Mouse (Mus musculus) ovary, postnatal 10 days (tissue): ENCODE results near the gene Snapc3.
A peak's percentile ranks its signal among the peaks of the same experiment; 100 is the strongest.

ENCODE experiments used
- DNase-seq: peaks from one replicate; pipeline ENCODE4 v3.0.0; 2022; ENCODE audit warnings: low spot score

Gene Snapc3

DNA sequence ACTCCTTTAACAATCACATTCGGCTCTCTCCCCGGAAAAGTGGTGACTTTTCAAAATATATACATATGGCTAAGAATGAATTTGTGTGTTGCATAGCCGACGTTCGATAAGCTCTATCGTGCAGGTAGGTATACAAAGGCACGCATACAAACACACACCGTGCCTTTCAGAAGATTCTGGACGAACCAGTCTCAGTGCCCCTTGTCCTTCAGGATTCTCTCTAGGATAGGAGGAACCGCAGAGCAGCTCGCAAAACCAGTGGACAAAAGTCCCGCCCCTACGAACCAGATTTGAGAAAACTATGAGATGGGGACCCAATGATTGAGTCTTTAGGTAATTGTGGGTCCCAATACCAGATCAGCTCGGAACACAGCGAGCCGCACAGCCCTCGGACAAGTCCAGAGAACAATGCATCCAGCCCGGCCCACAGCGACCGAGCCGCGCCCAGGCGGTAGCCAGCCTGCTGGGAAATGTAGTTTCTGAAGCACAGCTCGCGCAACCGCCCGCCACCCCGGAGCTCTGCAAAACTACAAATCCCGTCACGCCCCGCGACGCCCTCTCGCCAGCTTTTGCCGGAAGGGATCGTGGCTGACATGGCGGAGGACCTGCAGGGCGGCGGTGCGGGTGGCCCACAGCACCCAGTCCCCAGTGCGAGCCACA, at the start of gene Snapc3:
Gene Snapc3 (plus strand): TSS at position 565 of the 660 bp plus-strand sequence.
- peak; percentile 88 for DNase-seq

GRCm38 (mm10) chr4:83373381-83373780, 44.1 kb upstream of the Snapc3 start:
- DNase-seq: no peak

DNA sequence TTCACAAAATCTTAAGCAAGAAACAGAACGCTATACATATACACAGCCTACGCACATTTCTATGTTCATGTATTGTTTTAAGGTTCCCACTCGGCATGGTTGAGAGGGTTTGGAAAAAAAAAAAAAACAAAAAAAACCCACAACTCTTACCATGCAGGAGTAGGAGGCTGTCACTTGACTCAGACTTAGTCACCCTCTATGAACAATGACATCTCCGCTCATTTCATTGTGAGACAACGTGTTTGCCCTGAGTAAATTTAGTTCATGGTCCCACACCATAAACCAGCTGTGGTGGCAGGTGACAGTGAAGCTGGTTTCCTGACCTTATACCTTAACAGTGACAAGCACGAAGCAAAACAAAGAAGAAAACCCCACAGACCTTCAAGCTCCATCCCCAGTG, 41.9 kb upstream of the Snapc3 start:
- DNase-seq: no peak

GRCm38 (mm10) chr4:83376461-83377015, 41.0 kb upstream of the Snapc3 start:
- no peak for DNase-seq

- DNase-seq: no peak
These were observed 38.5 kb upstream of the Snapc3 start for GRCm38 (mm10) chr4:83379036-83379435.

GRCm38 (mm10) chr4:83379746-83380145, 37.8 kb upstream of the Snapc3 start:
- no peak for DNase-seq

- DNase-seq: no peak
These were observed 37.3 kb upstream of the Snapc3 start for GRCm38 (mm10) chr4:83380266-83380665.

DNA sequence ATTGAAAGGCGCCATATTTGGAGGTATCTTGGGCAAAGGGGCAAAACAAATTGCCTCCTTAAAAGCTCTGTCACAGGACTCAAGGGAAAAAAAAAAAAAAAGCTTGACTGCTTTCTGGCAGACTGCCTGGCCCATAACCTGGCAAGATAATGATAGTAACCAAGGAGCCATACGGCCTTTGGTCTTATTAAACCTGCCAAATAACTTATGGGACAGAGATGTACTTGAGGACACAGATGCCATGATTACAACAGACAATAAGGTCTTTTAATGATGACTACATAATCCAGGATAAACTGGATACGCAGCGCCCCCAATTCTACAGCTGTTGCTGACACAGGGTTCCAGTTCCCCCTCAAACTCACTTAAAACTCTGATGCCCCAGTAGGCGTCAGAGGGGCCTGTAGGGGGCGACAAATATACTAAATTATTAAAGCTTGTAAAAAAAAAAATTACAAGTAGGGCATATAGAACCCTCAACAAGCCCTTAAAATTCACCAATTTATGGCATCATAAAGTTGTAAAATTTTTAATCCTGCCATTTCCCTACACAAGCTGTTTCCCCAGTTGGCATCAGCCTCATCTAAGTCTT, 33.5 kb upstream of the Snapc3 start:
- no peak for DNase-seq

GRCm38 (mm10) chr4:83385091-83385490, 32.4 kb upstream of the Snapc3 start:
- DNase-seq: no peak

- no peak for DNase-seq
These were observed 27.0 kb upstream of the Snapc3 start for GRCm38 (mm10) chr4:83390551-83390950.

GRCm38 (mm10) chr4:83391956-83392355, 25.6 kb upstream of the Snapc3 start:
- DNase-seq: no peak

DNA sequence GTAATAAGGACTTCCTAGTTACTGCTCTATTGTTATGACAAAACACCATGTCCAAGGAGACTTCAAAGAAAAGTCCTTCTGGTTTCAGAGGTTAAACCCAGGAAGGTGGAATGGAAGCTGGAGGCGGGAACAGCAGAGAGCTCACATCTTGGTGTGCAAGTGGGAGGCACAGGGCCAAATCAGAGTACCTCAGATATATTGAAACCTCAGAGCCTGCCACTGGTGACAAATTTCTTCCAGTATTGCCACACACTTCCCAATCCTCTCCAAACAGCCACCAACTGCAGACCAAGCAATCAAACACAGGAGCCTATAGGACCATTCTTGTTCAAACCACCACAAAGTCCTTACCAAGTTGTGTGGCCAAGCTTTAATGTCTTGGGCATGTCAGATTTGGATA, 23.8 kb upstream of the Snapc3 start:
- no peak for DNase-seq

DNA sequence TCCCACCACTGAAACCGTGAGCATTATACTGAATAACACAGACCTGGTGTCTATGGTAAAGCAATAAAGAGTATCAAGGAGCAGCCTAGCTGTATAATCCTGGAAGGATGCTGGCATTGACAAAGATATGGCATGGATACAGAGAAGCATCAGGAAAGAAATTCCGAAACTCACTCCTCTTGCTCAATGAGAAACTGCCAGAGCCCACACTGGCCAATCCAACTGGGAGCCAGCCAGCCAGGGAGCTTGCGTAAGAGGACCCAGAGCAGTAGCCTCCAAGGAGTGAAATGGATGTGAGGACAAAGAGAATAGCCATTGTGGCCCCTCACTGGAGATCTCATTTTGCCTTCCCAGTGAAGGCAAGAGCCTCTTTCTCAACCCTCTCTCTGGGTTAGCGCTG, 21.2 kb upstream of the Snapc3 start:
- DNase-seq: no peak

GRCm38 (mm10) chr4:83396996-83397770, 20.3 kb upstream of the Snapc3 start:
- no peak for DNase-seq

GRCm38 (mm10) chr4:83398527-83398926, 19.0 kb upstream of the Snapc3 start:
- no peak for DNase-seq

DNA sequence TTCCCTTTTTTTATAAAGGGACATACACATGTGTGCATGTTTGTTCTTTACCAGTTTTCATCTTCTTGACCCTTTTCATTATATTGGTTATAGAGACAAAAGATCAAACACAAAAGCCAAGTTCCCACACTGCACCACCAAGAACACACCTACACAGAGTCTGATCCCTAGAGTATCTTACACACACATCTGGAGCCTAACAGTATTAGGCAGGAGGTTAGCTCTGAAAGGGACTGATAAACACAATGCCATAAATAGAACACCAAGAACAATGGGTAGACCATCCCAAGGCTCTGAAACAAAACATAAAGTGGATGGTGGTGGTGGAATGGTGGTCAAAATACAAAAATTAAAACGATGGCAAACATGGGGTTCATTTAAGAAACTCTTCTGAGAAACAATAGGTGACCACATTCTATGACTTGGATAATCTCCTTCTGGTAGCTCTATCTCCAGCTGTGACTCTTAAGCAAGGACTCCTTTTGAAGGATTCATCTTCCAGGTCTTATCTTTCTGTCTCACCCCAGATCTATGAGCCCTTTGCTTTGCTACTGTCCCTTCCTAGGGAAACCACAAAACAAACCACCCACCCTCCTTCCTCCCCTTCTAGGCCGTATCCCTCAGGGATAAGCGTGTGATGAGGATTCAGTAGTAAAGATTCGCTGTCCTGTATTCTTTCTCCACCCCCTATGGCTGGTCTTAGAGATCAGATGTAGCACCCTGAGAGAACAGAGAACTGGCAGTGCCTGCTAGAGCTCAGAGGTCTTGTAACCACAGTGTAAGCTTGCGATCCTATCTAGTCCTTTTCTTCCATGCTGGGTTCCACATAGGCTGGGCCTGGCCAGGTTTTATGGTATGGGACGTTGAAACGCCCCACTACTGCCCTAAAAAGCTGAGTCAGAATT, 16.6 kb upstream of the Snapc3 start:
- no peak for DNase-seq

- no peak for DNase-seq
These were observed 15.8 kb upstream of the Snapc3 start for GRCm38 (mm10) chr4:83401712-83402111.

DNA sequence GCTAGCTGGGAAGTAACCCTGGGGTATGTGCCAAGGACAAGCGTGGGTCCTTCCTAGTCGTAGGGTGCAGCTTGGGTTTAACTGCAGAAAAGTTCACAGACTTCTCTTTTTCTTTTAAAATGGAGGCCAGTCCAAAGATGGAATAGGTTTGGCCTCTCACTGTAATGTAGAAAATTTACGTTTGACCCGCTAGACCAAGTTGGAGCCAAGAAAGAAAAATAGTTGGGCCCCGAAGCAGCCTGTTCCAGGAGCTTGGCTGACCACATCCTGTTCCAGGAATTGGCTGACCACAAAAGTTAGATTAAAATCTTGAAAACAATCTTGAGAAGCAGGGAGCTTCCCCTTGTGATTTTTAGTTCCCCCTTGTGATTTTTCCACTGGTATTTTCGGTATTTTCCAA, 9.8 kb upstream of the Snapc3 start:
- DNase-seq: no peak

DNA sequence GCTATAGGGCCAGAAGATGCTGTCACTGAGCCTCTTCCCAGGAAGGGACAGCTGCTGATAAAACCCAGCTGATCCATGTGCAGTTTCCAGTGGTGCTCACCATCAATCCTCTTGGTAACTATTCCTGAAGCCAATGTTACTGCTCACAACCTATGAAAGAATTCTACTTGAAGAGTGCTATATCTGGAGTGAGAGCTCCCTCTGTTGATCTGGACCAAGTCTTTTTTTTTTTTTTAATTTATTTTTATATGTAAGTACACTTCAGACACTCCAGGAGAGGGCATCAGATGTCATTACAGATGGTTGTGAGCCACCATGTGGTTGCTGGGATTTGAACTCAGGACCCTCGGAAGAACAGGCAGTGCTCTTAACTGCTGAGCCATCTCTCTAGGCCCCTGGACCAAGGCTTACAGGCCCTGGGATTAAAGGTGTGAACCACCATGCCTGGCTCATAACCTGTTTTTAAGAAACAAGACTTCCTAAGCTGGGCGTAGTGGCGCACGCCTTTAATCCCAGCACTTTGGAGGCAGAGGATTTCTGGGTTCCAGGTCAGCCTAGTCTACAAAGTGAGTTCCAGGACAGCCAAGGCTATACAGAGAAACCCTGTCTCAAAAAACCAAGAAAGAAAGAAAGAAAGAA, 7.5 kb upstream of the Snapc3 start:
- DNase-seq: no peak

GRCm38 (mm10) chr4:83412060-83412459, 5.5 kb upstream of the Snapc3 start:
- DNase-seq: no peak

DNA sequence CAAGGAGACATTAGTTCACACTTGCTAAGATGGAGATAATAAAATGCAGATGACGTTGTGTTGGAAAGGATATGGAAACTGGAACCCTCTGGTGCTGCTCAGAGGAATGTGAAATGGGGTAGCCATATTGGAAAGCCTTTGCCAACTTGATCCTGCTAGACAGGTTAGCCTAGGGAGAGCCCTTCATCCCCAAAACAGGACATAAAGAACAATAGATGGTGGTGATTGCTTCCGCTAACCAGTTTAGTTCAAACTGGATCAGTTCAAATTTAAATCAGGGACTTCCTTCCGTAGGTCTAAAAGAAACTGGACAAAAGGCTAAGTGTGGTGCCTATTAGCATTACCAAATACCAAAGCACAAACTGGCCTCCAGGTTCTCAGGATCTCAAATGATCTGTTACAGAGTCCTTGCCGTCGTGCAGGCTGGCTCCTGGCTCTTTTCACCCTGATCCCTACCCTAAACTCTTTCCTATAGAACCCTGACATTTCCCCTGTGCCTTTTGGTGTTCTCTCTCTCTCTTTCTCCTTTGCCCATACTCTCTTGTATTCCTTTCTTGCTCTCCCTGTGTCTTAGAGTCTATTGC, 3.2 kb upstream of the Snapc3 start:
- no peak for DNase-seq
